Mouse (Mus musculus) cerebellum, adult 9-10 months (tissue): ENCODE measurements around the gene Mthfr.
"Not testable (repeated sequence)": the region's sequence is repeated elsewhere in the genome, so short reads cannot be mapped to it uniquely, and the experiment has no call there.

Experiments
- DNase-seq: peaks from one replicate; pipeline ENCODE4 v3.0.0; 2022

The Mthfr gene

DNA sequence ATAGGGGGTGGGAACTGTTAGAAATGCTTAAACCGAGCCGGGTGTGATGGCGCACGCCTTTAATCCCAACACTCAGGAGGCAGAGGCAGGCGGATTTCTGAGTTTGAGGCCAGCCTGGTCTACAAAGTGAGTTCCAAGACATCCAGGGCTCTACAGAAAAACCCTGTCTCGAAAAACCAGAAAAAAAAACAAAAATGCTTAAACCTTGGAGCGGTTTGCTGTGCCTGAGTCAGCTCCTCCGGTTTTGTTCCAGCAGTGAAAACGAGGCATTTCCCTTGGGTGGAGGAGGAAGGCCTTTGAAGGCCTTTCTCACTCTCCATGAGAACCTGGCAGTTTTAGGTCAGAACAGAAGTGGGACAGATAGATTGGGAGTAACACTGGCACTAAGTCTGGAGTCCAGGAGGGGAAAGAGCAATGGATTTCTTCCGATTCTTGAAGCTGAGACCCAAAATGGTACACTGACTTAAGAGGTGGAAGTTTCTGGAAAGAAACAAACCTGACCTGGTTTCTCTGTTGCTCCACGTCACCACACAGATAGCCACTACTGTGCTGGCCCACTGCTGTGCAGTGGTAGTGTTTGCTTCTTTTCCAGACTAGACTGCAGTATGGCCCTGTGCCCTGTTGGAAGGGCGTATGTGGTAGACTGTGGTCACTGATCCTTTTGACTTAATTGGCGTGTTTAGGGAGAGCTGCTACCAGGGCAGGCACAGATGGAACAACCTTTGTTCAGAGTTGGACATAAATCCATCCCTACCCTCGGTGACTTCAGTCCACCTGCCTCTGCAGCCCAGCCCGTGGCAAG lies 1.4 kb downstream of the Mthfr start:
- peak; percentile 50 for DNase-seq

DNA sequence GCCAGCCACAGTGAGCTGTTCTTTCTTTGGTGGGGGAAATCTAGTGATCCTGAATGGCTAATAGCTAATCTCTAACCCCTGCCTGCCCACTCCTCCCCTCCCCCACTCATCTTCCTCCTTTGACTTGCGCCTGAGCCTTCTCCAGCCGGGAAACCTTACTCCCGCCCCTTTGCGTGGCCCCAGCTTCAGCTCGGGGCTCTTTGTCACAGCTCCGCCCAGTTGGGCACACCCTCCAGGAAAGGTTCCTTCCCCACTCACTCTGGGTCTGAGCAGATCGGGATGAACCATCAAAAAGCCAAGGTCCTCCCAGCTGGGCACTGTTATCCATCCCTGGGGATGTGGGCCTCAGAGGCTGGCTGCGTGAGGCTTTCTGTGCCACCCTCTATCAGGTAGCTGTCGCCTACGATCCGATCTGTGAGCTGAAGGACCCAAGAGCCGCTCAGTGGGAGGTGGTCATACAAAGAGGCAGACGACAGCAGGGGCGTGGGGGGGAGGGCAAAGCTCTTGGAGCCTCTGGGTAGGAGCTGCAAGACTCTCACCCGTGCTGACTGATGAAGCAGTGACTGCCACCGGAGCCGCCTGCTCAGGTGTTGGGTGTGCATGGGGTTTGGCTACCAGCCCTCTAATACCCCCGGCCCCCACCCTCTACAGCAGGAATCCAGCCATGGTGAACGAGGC lies 2.2 kb downstream of the Mthfr start:
- peak; percentile 77 for DNase-seq

DNA sequence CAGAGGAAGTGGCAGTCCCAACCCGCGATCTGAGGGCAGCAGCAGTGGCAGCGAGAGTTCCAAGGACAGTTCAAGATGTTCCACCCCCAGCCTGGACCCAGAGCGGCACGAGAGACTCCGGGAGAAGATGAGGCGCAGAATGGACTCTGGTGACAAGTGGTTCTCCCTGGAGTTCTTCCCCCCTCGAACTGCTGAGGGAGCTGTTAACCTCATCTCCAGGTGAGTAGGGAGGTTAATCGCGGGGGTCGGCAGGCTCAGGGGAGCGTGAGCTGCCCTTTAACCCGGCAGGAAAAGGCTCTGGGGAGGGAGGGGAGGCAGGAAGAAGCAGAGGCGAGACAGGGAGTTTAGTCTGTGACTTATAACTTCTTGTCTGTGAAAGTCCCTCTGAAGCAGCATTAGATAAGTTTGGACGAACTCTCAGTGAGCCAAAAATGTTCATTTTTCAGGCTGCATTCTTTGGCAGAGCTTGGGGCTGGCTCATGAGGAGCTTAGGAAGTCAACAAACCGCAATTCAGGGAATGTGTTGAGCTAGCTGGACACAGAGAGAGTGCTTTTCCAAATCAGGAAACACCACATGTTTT lies 2.8 kb downstream of the Mthfr start:
- no peak for DNase-seq

DNA sequence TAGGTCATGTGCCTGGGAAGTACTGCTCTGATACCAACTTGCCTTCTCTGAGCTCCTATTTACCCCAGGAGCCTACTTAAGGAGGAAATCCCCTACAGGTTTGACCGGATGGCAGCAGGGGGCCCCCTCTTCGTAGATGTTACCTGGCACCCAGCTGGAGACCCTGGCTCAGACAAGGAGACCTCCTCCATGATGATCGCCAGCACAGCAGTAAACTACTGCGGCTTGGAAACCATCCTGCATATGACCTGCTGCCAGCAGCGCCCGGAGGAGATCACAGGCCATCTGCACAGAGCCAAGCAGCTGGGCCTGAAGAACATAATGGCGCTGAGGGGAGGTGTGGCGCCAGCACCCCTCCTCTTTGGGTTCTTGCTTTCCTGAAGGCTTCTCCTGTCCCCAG lies 4.5 kb downstream of the Mthfr start:
- DNase-seq, result not testable (repeated sequence)

GRCm38 (mm10) chr4:148044113-148044512 lies 5.2 kb downstream of the Mthfr start:
- no peak for DNase-seq

GRCm38 (mm10) chr4:148046450-148047031 lies 7.7 kb downstream of the Mthfr start:
- DNase-seq, result no peak

DNA sequence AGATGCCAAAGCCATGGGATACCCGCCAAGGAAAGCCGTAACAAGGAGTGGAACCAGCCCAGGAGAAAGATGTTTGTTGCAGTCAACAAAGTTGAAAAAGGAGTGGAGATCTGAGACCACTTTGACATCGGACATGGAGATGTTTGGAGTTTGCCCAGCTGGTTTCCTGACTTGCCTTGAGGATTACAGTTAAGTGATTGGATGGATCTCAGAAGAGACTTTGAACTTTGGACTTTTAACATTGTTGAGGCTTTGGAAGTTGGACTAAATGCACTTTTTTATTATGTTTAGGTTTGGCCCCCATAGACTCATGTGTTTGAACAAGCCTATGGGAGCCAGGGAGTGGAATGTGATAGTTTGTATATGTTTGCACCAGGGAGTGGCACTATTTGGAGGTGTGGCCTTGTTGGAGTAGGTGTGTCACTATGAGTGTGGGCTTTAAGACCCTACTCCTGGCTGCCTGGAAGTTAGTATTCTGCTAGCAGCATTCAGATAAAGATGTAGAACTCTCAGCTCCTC lies 11.6 kb downstream of the Mthfr start:
- DNase-seq, result not testable (repeated sequence)

GRCm38 (mm10) chr4:148051046-148051776 lies 12.3 kb downstream of the Mthfr start:
- DNase-seq, result no peak

- no peak for DNase-seq
Measured at GRCm38 (mm10) chr4:148051886-148052285, 13.0 kb downstream of the Mthfr start.

DNA sequence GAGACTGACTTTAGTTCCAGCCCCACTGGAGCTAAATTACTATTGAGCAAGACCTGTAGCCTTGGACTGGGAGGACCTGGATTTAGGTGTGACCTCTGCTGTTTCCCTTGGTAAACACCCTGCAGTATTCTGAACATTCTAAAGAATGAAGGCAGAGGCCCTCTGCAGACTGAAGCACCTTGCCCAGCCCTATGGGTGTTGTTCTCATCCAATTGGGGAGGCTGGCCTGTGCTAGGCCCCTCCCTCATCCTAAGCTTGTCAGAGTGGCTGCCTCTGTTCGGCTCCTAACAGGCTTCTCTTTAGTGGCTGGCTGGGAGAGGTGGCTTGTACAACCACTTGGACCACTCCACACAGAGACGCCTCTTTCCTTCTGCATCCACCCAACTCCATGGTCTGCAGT lies 14.1 kb downstream of the Mthfr start:
- no peak for DNase-seq

GRCm38 (mm10) chr4:148053417-148053920 lies 14.6 kb downstream of the Mthfr start:
- no peak for DNase-seq

DNA sequence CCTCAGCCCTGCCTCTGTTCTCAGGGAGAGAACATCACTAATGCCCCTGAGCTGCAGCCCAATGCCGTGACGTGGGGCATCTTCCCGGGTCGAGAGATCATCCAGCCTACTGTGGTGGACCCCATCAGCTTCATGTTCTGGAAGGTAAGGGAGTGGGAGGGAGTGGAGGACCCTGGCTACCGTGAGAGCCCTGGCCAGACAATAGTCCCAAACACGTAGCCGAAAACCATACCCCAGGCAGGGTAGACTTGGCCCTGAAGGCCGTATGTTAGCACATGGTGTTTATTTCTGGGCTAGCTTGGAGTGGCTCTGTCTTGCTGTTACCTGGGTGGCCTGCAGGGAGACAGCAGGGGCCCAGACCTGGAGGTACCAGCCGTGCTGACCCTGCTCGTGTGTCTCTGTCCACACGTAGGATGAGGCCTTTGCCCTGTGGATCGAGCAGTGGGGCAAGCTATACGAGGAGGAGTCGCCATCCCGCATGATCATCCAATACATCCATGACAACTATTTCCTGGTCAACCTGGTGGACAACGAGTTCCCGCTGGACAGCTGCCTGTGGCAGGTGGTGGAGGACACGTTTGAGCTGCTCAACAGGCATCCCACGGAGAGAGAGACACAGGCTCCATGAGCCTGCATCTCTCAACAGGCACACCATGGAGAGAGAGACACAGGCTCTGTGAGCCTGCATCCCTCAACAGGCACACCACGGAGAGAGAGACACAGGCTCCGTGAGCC lies 16.3 kb downstream of the Mthfr start:
- peak; percentile 77 for DNase-seq

- no peak for DNase-seq
Measured at GRCm38 (mm10) chr4:148056246-148056645, 17.4 kb downstream of the Mthfr start.

GRCm38 (mm10) chr4:148056801-148057200 lies 17.9 kb downstream of the Mthfr start:
- no peak for DNase-seq

GRCm38 (mm10) chr4:148057661-148058209 lies 18.9 kb downstream of the Mthfr start:
- no peak for DNase-seq

GRCm38 (mm10) chr4:148058218-148058819 lies 19.4 kb downstream of the Mthfr start:
- no peak for DNase-seq

DNA sequence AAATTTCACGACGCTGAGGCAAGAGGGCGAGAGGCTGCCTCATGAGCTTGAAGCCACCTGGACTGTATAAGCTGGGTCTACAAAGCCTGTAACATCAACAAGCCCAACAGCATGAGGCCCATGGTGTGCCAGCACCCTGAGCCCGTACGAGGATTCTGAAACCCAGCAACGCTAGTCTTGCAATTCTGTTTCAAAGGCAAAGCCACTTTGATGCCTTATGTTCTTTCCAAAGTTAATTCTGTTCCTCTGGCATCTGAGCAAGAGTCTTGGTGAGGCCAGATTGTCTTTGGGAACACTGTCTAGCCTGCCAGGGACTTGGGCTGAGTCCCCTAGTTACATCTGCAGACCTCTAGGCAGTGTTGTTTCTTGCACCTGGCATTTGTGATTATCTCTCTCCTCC lies 20.1 kb downstream of the Mthfr start:
- no peak for DNase-seq

- DNase-seq, result no peak
Measured at GRCm38 (mm10) chr4:148060120-148061085, 21.5 kb downstream of the Mthfr start.

DNA sequence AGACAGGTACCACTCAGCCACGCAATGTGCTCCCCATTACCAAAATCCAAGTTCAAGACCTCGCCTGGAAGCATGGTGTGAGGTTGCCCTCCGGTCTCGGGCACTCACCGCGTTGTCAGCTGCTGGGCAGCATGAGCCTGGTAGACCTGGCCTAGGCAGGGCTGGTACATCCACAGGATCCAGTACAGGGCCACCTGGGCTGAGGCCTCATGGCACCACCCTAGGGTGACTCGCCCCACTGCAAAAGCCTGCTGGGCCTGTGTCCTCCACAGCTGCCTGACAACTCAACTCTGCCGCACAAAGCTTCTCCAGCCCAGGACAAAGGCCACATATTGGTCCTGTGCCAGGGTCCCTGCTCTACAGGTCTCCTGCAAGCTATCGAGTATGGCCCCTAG lies 22.2 kb downstream of the Mthfr start:
- DNase-seq, result no peak
